Mouse (Mus musculus): ENCODE data around the gene Ccdc134.

The Ccdc134 gene

GRCm38 (mm10) chr15:82170437-82171377 is 43.0 kb downstream of the Ccdc134 start:
- DNase-seq (ENCODE audit: low spot score in 2 of 2): no peak

- no peak for DNase-seq (ENCODE audit: low spot score in 2 of 2)
These were observed 44.9 kb downstream of the Ccdc134 start for GRCm38 (mm10) chr15:82172648-82173047.

- no peak for DNase-seq (ENCODE audit: low spot score in 2 of 2)
These were observed 47.4 kb downstream of the Ccdc134 start for GRCm38 (mm10) chr15:82175091-82175490.

- no peak for DNase-seq (ENCODE audit: low spot score in 2 of 2)
These were observed 50.1 kb downstream of the Ccdc134 start for GRCm38 (mm10) chr15:82177743-82178290.

GRCm38 (mm10) chr15:82181131-82181530 is 53.4 kb downstream of the Ccdc134 start:
- no peak for DNase-seq (ENCODE audit: low spot score in 2 of 2)

GRCm38 (mm10) chr15:82182311-82182710 is 54.6 kb downstream of the Ccdc134 start:
- DNase-seq (ENCODE audit: low spot score in 2 of 2): no peak

- DNase-seq (ENCODE audit: low spot score in 2 of 2): no peak
These were observed 55.9 kb downstream of the Ccdc134 start for GRCm38 (mm10) chr15:82183596-82183995.

- no peak for DNase-seq (ENCODE audit: low spot score in 2 of 2)
These were observed 56.5 kb downstream of the Ccdc134 start for GRCm38 (mm10) chr15:82184183-82184582.

- DNase-seq (ENCODE audit: low spot score in 2 of 2): no peak
These were observed 56.9 kb downstream of the Ccdc134 start for GRCm38 (mm10) chr15:82184656-82185055.

- no peak for DNase-seq (ENCODE audit: low spot score in 2 of 2)
These were observed 57.5 kb downstream of the Ccdc134 start for GRCm38 (mm10) chr15:82185062-82185783.

- DNase-seq (ENCODE audit: low spot score in 2 of 2): no peak
These were observed 58.4 kb downstream of the Ccdc134 start for GRCm38 (mm10) chr15:82186131-82186530.

- DNase-seq (ENCODE audit: low spot score in 2 of 2): no peak
These were observed 59.2 kb downstream of the Ccdc134 start for GRCm38 (mm10) chr15:82186931-82187330.

GRCm38 (mm10) chr15:82187401-82187800 is 59.7 kb downstream of the Ccdc134 start:
- no peak for DNase-seq (ENCODE audit: low spot score in 2 of 2)

GRCm38 (mm10) chr15:82187924-82188323 is 60.2 kb downstream of the Ccdc134 start:
- DNase-seq (ENCODE audit: low spot score in 2 of 2): no peak

GRCm38 (mm10) chr15:82188481-82189240 is 60.9 kb downstream of the Ccdc134 start:
- DNase-seq (ENCODE audit: low spot score in 2 of 2): peak in 1 of 2 experiments; percentile 36

Data from urinary bladder, postnatal 36 days (tissue).